Mouse (Mus musculus): ENCODE measurements at regions not wholly inside any gene's neighbourhood (a gene's known extent, or its start where the extent isn't known, plus 50 kb on each side); places are given as distances from the start of the nearest gene placed in this dataset.
"Not testable (repeated sequence)": the region's sequence is repeated elsewhere in the genome, so short reads cannot be mapped to it uniquely, and the experiment has no call there.

DNA sequence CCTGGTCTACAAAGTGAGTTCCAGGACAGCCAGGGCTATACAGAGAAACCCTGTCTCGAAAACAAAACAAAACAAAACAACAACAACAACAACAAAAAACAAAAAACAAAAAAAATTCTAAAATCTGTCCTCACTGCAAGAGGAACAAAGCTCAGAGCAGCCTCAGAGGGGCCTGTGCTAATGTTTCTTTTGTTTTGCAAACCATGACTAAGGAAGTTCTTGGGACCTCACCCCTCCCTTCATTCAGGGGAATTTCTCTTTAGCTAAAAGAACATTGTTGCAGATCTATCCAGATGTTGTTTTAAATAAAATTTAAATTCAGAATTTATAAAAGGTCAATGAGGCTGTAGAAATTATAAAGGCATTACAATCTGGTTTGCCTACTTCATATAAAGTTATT lies 814.3 kb downstream of the Trib2 start:
- TF ChIP-seq POLR2A (IDR thresholded peaks at IDR 0.05; ENCODE audit: extremely low read depth, insufficient read depth, low read length); CTCF (IDR thresholded peaks at IDR 0.05; ENCODE audit: low read depth, low read length): not testable (repeated sequence)

Data from liver, adult 2 months (tissue).